Mouse (Mus musculus): ENCODE measurements around the gene Ror1. TPM values are rescaled to one million over a fixed set of nuclear protein-coding genes. Genes with fewer than 3 reads are reported as not detected.

Gene Ror1
- total RNA-seq, 2 experiments from 2014 or later: not detected

- ATAC-seq (replicated peaks; ENCODE audit: low FRiP score, poor library complexity, severe bottlenecking): no peak
These were observed 107.5 kb downstream of the Ror1 start for GRCm38 (mm10) chr4:100203066-100203465.

GRCm38 (mm10) chr4:100203688-100204087 lies 108.1 kb downstream of the Ror1 start:
- no peak for ATAC-seq (replicated peaks; ENCODE audit: low FRiP score, poor library complexity, severe bottlenecking)

- ATAC-seq (replicated peaks; ENCODE audit: low FRiP score, poor library complexity, severe bottlenecking): no peak
These were observed 108.8 kb downstream of the Ror1 start for GRCm38 (mm10) chr4:100204381-100204780.

- no peak for ATAC-seq (replicated peaks; ENCODE audit: low FRiP score, poor library complexity, severe bottlenecking)
These were observed 112.5 kb downstream of the Ror1 start for GRCm38 (mm10) chr4:100208081-100208480.

- no peak for ATAC-seq (replicated peaks; ENCODE audit: low FRiP score, poor library complexity, severe bottlenecking)
These were observed 113.5 kb downstream of the Ror1 start for GRCm38 (mm10) chr4:100209106-100209505.

- ATAC-seq (replicated peaks; ENCODE audit: low FRiP score, poor library complexity, severe bottlenecking): no peak
These were observed 115.7 kb downstream of the Ror1 start for GRCm38 (mm10) chr4:100211331-100211730.

GRCm38 (mm10) chr4:100214324-100215215 lies 119.0 kb downstream of the Ror1 start:
- no peak for ATAC-seq (replicated peaks; ENCODE audit: low FRiP score, poor library complexity, severe bottlenecking)

GRCm38 (mm10) chr4:100216587-100216986 lies 121.0 kb downstream of the Ror1 start:
- no peak for ATAC-seq (replicated peaks; ENCODE audit: low FRiP score, poor library complexity, severe bottlenecking)

GRCm38 (mm10) chr4:100219026-100219425 lies 123.4 kb downstream of the Ror1 start:
- no peak for ATAC-seq (replicated peaks; ENCODE audit: low FRiP score, poor library complexity, severe bottlenecking)

GRCm38 (mm10) chr4:100219599-100219998 lies 124.0 kb downstream of the Ror1 start:
- no peak for ATAC-seq (replicated peaks; ENCODE audit: low FRiP score, poor library complexity, severe bottlenecking)

- no peak for ATAC-seq (replicated peaks; ENCODE audit: low FRiP score, poor library complexity, severe bottlenecking)
These were observed 126.6 kb downstream of the Ror1 start for GRCm38 (mm10) chr4:100221978-100222737.

GRCm38 (mm10) chr4:100223532-100223931 lies 127.9 kb downstream of the Ror1 start:
- ATAC-seq (replicated peaks; ENCODE audit: low FRiP score, poor library complexity, severe bottlenecking): no peak

- no peak for ATAC-seq (replicated peaks; ENCODE audit: low FRiP score, poor library complexity, severe bottlenecking)
These were observed 128.4 kb downstream of the Ror1 start for GRCm38 (mm10) chr4:100223965-100224364.

GRCm38 (mm10) chr4:100226619-100227018 lies 131.0 kb downstream of the Ror1 start:
- ATAC-seq (replicated peaks; ENCODE audit: low FRiP score, poor library complexity, severe bottlenecking): no peak

GRCm38 (mm10) chr4:100228106-100228505 lies 132.5 kb downstream of the Ror1 start:
- no peak for ATAC-seq (replicated peaks; ENCODE audit: low FRiP score, poor library complexity, severe bottlenecking)

- no peak for ATAC-seq (replicated peaks; ENCODE audit: low FRiP score, poor library complexity, severe bottlenecking)
These were observed 134.7 kb downstream of the Ror1 start for GRCm38 (mm10) chr4:100230245-100230644.

- ATAC-seq (replicated peaks; ENCODE audit: low FRiP score, poor library complexity, severe bottlenecking): no peak
These were observed 135.4 kb downstream of the Ror1 start for GRCm38 (mm10) chr4:100230963-100231362.

GRCm38 (mm10) chr4:100231906-100232305 lies 136.3 kb downstream of the Ror1 start:
- no peak for ATAC-seq (replicated peaks; ENCODE audit: low FRiP score, poor library complexity, severe bottlenecking)

- ATAC-seq (replicated peaks; ENCODE audit: low FRiP score, poor library complexity, severe bottlenecking): no peak
These were observed 136.9 kb downstream of the Ror1 start for GRCm38 (mm10) chr4:100232541-100232940.

GRCm38 (mm10) chr4:100233770-100234169 lies 138.2 kb downstream of the Ror1 start:
- no peak for ATAC-seq (replicated peaks; ENCODE audit: low FRiP score, poor library complexity, severe bottlenecking)

GRCm38 (mm10) chr4:100236339-100236738 lies 140.7 kb downstream of the Ror1 start:
- no peak for ATAC-seq (replicated peaks; ENCODE audit: low FRiP score, poor library complexity, severe bottlenecking)
